Mouse (Mus musculus) limb, embryonic 10.5 days (tissue): ENCODE results near the gene Alg13. TPM values are rescaled to one million over a fixed set of nuclear protein-coding genes. Genes with fewer than 3 reads are reported as not detected.

Experiments
- DNase-seq: peaks from one replicate; pipeline ENCODE4 v3.0.0-alpha.2; 2017; ENCODE audit warnings: low spot score
- H3K27ac ChIP-seq: fragments of 300-500 bp; sonication (generic); 2 replicates; pipeline ENCODE4 v1.5.1; 2016; ENCODE audit warnings: mild to moderate bottlenecking
- H3K27me3 ChIP-seq: fragments of 300-500 bp; sonication (generic); 2 replicates; pipeline ENCODE4 v1.6.1; 2016; ENCODE audit warnings: low read depth, mild to moderate bottlenecking; ENCODE audit not compliant: poor library complexity, severe bottlenecking
- H3K36me3 ChIP-seq: fragments of 300-500 bp; sonication (generic); 2 replicates; pipeline ENCODE4 v1.6.1; 2016; ENCODE audit warnings: mild to moderate bottlenecking, moderate library complexity
- H3K4me1 ChIP-seq: fragments of 300-500 bp; sonication (generic); 2 replicates; pipeline ENCODE4 v1.6.1; 2016
- H3K4me3 ChIP-seq: fragments of 300-500 bp; sonication (generic); 2 replicates; pipeline ENCODE4 v1.5.1; 2016; ENCODE audit warnings: mild to moderate bottlenecking, moderate library complexity
- H3K9me3 ChIP-seq: fragments of 300-500 bp; sonication (generic); replicated peaks from 2 replicates; pipeline ENCODE4 v1.6.1; 2016; ENCODE audit warnings: mild to moderate bottlenecking
- WGBS: fragments of 180-500 bp; shearing (Covaris S2); methylation state at CpG from one replicate; pipeline ENCODE4 v1.1.7; 2016; 5-methylcytosine and 5-hydroxymethylcytosine counted together
- polyA plus RNA-seq: library from polyadenylated mRNA; unstranded; fragments of >200 nt; fragmentation: Nextera tagmentation; extraction: Ambion mirVana; gene quantifications from 2 replicates; pipeline ENCODE4 v1.2.1, GENCODE M21; 2016

The Alg13 gene
- 31.3 and 33.2 TPM in 2 replicates for polyA plus RNA-seq

- no peaks in the 10 kb centered on the region for H3K36me3 ChIP-seq
- no peaks in the 10 kb centered on the region for H3K9me3 ChIP-seq
- H3K4me1 ChIP-seq = peaks cover 17% of the 10 kb centered on the region
- peaks cover 40% of the 10 kb centered on the region for H3K27me3 ChIP-seq
- DNase-seq = peak; percentile 90
- peak within 1 kb of the TSS; percentile 87 for H3K27ac ChIP-seq
- H3K4me3 ChIP-seq = peak within 1 kb of the TSS; percentile 70
- 10% methylated on average over 41 of the region's 47 CpGs for WGBS
These were observed at the start of gene Alg13 for GRCm38 (mm10) chrX:144317548-144318163. Gene Alg13, plus strand, starts transcription at chrX:144317804.

- WGBS = 78% methylated on average over 1 of the region's 1 CpGs
- DNase-seq = no peak
These were observed 49.0 kb upstream of the Alg13 start for GRCm38 (mm10) chrX:144268606-144269005.

GRCm38 (mm10) chrX:144301476-144301875 is 16.1 kb upstream of the Alg13 start:
- Histone ChIP-seq H3K27ac (no peak overlapping the region), H3K27me3 (no peaks in the 10 kb centered on the region), H3K4me3 (no peak overlapping the region), H3K36me3 (no peaks in the 10 kb centered on the region), H3K9me3 (no peaks in the 10 kb centered on the region), H3K4me1 (no peaks in the 10 kb centered on the region)
- 90% methylated on average over 2 of the region's 2 CpGs for WGBS
- no peak for DNase-seq

More at GRCm38 (mm10) chrX:144268606-144269005, 49.0 kb upstream of the Alg13 start:
- no peak overlapping the region for H3K4me3 ChIP-seq
- H3K27me3 ChIP-seq = no peaks in the 10 kb centered on the region
- H3K36me3 ChIP-seq = no peaks in the 10 kb centered on the region
- no peaks in the 10 kb centered on the region for H3K9me3 ChIP-seq
- no peak overlapping the region for H3K27ac ChIP-seq
- H3K4me1 ChIP-seq = no peaks in the 10 kb centered on the region

GRCm38 (mm10) chrX:144305659-144306058 is 11.9 kb upstream of the Alg13 start:
- H3K4me3 ChIP-seq = no peak overlapping the region
- H3K27ac ChIP-seq = no peak overlapping the region
- no peak for DNase-seq
- 95% methylated on average over 2 of the region's 2 CpGs for whole genome bisulfite sequencing
- H3K4me1 ChIP-seq = no peaks in the 10 kb centered on the region
- H3K36me3 ChIP-seq = no peaks in the 10 kb centered on the region
- H3K27me3 ChIP-seq = no peaks in the 10 kb centered on the region
- no peaks in the 10 kb centered on the region for H3K9me3 ChIP-seq

- Histone ChIP-seq H3K27ac (no peak overlapping the region), H3K27me3 (peaks cover 40% of the 10 kb centered on the region), H3K4me3 (no peak overlapping the region), H3K9me3 (no peaks in the 10 kb centered on the region), H3K4me1 (peaks cover 12% of the 10 kb centered on the region), H3K36me3 (no peaks in the 10 kb centered on the region)
- WGBS = 57% methylated on average over 2 of the region's 2 CpGs
- no peak for DNase-seq
These were observed 3.6 kb upstream of the Alg13 start for GRCm38 (mm10) chrX:144314041-144314440.

GRCm38 (mm10) chrX:144315028-144315427 is 2.6 kb upstream of the Alg13 start:
- H3K4me3 ChIP-seq = no peak overlapping the region
- peaks cover 17% of the 10 kb centered on the region for H3K4me1 ChIP-seq
- no peak overlapping the region for H3K27ac ChIP-seq
- H3K27me3 ChIP-seq = peaks cover 40% of the 10 kb centered on the region
- H3K36me3 ChIP-seq = no peaks in the 10 kb centered on the region
- WGBS = 18% methylated on average over 5 of the region's 5 CpGs
- no peak for DNase-seq
- no peaks in the 10 kb centered on the region for H3K9me3 ChIP-seq

GRCm38 (mm10) chrX:144316004-144316403 is 1.6 kb upstream of the Alg13 start:
- Histone ChIP-seq H3K4me1 (peaks cover 17% of the 10 kb centered on the region), H3K4me3 (no peak overlapping the region), H3K27ac (no peak overlapping the region), H3K27me3 (peaks cover 40% of the 10 kb centered on the region), H3K9me3 (no peaks in the 10 kb centered on the region), H3K36me3 (no peaks in the 10 kb centered on the region)
- WGBS = 60% methylated on average over 5 of the region's 5 CpGs
- DNase-seq = no peak

GRCm38 (mm10) chrX:144318164-144318979 is 768 bp downstream of the Alg13 start:
- Histone ChIP-seq H3K4me3 (peak overlapping the region; percentile 70), H3K27ac (peak overlapping the region; percentile 87), H3K36me3 (no peaks in the 10 kb centered on the region), H3K9me3 (no peaks in the 10 kb centered on the region), H3K4me1 (peaks cover 17% of the 10 kb centered on the region), H3K27me3 (peaks cover 40% of the 10 kb centered on the region)
- 7% methylated on average over 39 of the region's 53 CpGs for WGBS
- DNase-seq = peak; percentile 52

- Histone ChIP-seq H3K9me3 (no peaks in the 10 kb centered on the region), H3K4me1 (peaks cover 17% of the 10 kb centered on the region), H3K27me3 (peaks cover 35% of the 10 kb centered on the region), H3K27ac (no peak overlapping the region), H3K4me3 (peak overlapping the region; percentile 70), H3K36me3 (no peaks in the 10 kb centered on the region)
- WGBS = 33% methylated on average over 5 of the region's 9 CpGs
- peak; percentile 31 for DNase-seq
These were observed 1.8 kb downstream of the Alg13 start for GRCm38 (mm10) chrX:144319366-144319765.

GRCm38 (mm10) chrX:144325375-144325774 is 7.8 kb downstream of the Alg13 start:
- Histone ChIP-seq H3K4me1 (no peaks in the 10 kb centered on the region), H3K27me3 (no peaks in the 10 kb centered on the region), H3K9me3 (no peaks in the 10 kb centered on the region), H3K36me3 (0 out of 2 replicates have a peak, but pooled peaks cover 4% of the 10 kb centered on the region), H3K27ac (no peak overlapping the region), H3K4me3 (no peak overlapping the region)
- DNase-seq = no peak

- no peaks in the 10 kb centered on the region for H3K4me1 ChIP-seq
- 61% methylated on average over 8 of the region's 8 CpGs for WGBS
- H3K4me3 ChIP-seq = no peak overlapping the region
- DNase-seq = no peak
- H3K27me3 ChIP-seq = no peaks in the 10 kb centered on the region
- no peak overlapping the region for H3K27ac ChIP-seq
- H3K36me3 ChIP-seq = no peaks in the 10 kb centered on the region
- no peaks in the 10 kb centered on the region for H3K9me3 ChIP-seq
These were observed 17.9 kb downstream of the Alg13 start for GRCm38 (mm10) chrX:144335332-144336015.

- no peaks in the 10 kb centered on the region for H3K36me3 ChIP-seq
- H3K9me3 ChIP-seq = no peaks in the 10 kb centered on the region
- H3K27ac ChIP-seq = no peak overlapping the region
- no peaks in the 10 kb centered on the region for H3K27me3 ChIP-seq
- no peak for DNase-seq
- H3K4me1 ChIP-seq = no peaks in the 10 kb centered on the region
- H3K4me3 ChIP-seq = no peak overlapping the region
These were observed 20.3 kb downstream of the Alg13 start for GRCm38 (mm10) chrX:144337938-144338337.

- H3K27me3 ChIP-seq = no peaks in the 10 kb centered on the region
- no peaks in the 10 kb centered on the region for H3K36me3 ChIP-seq
- no peak overlapping the region for H3K4me3 ChIP-seq
- no peaks in the 10 kb centered on the region for H3K9me3 ChIP-seq
- no peak for DNase-seq
- H3K4me1 ChIP-seq = no peaks in the 10 kb centered on the region
- no peak overlapping the region for H3K27ac ChIP-seq
These were observed 20.8 kb downstream of the Alg13 start for GRCm38 (mm10) chrX:144338355-144338754.
